Mouse (Mus musculus) layer of hippocampus, adult 8-10 months (tissue): ENCODE results near the gene Bst2. TPM values are rescaled to one million over a fixed set of nuclear protein-coding genes. Genes with fewer than 3 reads are reported as not detected.
"Not testable (repeated sequence)": the region's sequence is repeated elsewhere in the genome, so short reads cannot be mapped to it uniquely, and the experiment has no call there.

Experiments
- DNase-seq, 2 experiments: peaks; one replicate each; pipeline ENCODE4 v3.0.0; 2022; ENCODE audit warnings: low spot score in 2 of 2
- total RNA-seq, 4 experiments: library from RNA; stranded (reverse); gene quantifications; 2 replicates each; pipeline ENCODE4 v1.2.4; 2022

The Bst2 gene
- total RNA-seq, 4 experiments from 2014 or later = 4.1 to 23.3 (median 8.6) TPM

- no peak for DNase-seq
Measured at GRCm38 (mm10) chr8:71560071-71560470, 22.8 kb upstream of the Bst2 start.

DNA sequence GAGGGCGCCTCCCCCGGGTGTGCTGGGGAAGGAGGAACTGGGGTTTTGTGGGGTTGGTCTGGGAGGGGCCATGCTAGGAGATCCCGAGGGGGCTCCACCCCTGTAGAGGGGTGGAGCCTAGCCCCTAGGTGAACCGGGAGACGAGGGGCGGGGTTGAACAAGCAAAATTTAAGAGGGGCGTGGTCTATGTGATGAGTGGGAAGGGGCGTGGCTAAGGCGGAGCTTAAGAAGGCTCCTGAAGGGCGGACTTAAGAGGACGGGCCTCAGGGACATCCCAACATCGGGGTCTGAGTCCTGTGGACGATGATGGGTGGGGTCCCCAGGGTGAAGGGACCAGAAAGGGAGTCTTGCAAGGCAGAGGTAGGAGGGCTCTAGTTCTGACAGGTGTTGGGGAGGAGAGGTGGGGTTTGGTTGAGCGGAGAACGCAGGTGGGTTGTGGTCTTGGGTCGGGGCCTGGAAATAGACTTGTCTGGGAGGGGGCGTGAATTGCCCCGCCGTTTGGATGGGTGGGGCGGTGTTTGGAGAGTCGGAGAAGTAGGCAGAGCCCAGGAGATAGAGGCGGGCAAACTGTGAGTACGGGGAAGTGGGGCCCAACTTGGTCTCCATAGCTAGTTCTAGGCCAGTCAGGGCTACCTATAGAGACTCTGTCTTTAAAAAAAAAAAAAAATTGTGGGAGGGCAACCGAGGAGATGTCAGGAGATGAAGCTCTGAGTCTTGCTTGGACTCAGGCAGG is 21.9 kb upstream of the Bst2 start:
- no peak for DNase-seq

GRCm38 (mm10) chr8:71558071-71558957 is 21.1 kb upstream of the Bst2 start, which contains the start of gene Tmem221:
Tmem221 (minus strand) TSS chr8:71558871.
- no peak for DNase-seq

- no peak for DNase-seq
Measured at GRCm38 (mm10) chr8:71554644-71555043, 17.4 kb upstream of the Bst2 start.

- no peak for DNase-seq
Measured at GRCm38 (mm10) chr8:71554001-71554400, 16.7 kb upstream of the Bst2 start.

- no peak for DNase-seq
Measured at GRCm38 (mm10) chr8:71552770-71553169, 15.5 kb upstream of the Bst2 start.

DNA sequence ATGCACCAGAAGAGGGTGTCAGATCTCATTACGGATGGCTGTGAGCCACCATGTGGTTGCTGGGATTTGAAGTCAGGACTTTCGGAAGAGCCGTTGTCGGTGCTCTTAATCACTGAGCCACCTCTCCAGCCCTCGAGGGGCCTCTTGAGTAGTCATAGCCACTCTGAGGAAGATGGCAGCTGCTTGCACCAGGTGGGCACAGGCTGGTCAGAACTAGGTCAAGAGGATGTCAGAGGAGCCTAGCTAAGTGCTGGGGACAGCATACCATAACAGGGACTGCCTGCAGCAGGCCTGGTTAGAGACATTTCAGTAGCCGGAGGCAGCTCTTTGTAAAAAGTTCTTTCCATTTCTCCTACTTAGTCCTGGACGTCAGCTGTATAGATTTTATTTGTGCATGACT is 13.5 kb upstream of the Bst2 start:
- DNase-seq = no peak

DNA sequence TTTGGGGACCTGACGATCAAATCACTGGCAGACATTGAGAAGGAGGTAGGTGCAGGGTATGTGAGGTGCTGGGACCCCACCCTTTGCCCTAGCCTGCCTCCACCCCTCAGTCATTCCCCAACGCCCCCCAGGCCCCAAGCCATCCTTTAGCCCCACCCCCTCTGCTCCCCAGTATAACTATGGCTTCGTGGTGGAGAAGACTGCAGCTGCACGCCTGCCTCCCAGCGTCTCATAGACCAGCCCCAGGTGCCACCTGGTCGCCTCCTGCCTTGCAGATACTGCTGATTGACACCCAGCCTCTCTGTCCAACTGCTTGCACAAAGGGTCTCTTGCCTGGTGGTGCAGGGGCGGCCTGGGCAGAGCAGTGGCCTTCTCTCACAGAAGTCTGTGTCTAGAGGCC is 10.3 kb upstream of the Bst2 start:
- DNase-seq = no peak

DNA sequence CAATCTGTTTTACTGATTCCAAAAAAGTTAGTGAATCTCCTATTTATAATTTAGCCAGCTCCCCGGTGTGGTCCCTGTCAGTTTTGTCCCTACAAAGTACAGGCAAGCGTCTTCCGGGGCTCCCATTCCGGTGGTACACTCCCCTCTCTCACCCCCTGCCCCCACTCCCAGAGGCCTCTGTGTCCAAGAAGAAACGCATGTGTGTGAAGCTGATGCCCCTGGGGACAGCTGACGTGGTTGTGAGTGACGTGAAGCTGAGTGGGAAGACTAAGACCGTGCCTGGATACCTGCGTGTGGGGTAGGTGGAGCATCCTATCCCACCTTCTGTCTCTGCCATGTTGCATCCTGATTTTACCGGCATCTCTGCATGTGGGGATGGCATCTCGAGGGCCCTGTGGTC is 7.8 kb upstream of the Bst2 start:
- DNase-seq = no peak

GRCm38 (mm10) chr8:71543755-71544154 is 6.5 kb upstream of the Bst2 start:
- no peak for DNase-seq

DNA sequence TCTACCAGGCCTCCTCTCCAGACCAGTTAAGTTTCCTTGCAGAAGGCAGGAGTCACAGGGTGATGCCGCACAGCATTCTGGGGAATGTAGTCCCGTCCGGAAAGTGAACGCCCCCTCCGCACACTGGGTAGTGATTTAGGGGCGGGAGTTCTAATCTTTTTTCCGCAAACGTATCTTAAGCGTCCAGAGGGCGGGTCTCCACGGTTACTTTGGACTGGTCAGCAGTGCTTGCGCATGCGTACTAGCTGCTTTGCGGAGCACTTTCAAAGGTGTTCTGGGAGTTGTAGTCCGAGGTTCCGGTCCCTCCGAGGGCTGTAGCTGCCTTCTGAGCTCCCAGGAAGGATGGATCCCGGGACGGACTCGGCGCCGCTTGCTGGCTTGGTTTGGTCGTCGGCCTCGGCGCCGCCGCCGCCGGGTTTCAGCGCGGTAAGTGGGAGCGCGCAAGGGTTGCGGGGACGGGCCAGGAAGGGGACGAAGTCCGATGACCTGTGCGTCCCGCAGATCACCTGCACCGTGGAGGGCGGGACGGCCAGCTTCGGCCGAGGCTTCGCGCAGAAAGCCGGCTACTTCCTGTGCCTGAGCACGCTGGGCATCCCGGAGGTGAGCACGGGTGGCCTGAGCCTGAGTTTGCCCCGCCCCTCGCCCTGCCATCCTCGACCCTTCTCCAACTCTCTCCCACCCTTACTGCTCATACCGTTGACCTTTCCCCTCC is 5.5 kb upstream of the Bst2 start, which contains the start of gene Mvb12a:
Mvb12a (plus strand) TSS at position 291 of the 712 bp plus-strand sequence.
- DNase-seq = peak; percentile 97 to 99

- DNase-seq = no peak
Measured at GRCm38 (mm10) chr8:71535663-71536062, 1.6 kb downstream of the Bst2 start.

DNA sequence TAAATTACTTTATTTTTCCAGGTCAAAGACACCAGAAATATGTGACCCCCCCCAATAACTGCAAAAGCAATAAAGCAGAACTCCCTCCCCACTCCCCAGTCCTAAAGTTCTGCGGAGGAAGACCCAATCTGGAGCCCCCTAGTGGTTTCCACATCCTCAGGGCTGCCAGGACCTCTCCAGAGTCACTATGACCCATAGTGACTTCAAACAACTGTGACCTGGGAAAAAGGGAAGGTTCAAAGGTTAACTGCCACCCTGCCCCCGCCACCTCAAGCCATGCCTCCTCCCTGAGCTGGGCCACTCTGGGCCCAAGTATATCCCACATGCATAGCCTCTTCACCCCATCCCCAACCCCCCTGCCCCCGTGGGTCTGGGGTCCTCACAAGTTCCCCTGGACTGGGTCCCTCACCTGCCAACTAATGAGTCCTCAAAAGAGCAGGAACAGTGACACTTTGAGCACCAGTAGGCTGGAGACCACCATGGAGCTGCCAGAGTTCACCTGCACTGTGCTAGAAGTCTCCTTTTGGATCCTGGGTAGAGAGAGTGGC is 2.9 kb downstream of the Bst2 start:
- DNase-seq = no peak

DNA sequence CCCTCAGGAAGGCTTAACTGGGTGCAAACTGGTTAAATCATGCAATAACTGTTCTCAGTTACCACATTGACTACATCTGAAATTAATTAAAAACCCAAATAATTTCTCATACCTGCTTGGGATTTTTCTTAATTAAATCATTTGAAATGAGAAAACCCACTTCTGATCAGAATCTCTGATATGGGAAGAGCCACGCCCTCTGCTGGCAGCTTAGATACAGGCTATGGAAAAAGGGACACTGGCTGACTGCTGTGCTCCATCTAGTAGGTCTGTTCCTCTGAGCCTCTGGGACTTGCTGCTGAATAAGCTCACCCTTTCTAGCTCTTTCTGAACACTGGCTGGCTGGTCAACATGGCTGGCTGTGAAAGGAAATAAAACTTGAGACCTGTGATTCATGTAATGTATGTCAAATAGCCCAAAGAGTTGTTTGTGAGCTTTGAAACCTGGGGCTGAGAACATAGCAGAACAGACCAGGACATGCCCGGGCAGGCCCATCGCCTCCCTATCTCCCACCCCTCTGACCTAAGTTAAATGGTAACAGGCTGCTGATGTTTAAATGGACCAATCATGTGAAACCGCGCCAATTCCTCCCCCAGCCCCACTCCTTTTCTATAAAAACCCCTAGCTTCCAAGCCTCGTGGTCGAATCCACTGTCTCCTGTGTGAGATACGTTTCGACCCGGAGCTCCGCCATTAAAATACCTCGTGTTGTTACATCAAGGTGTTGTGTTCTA is 6.4 kb downstream of the Bst2 start:
- not testable (repeated sequence) for DNase-seq

GRCm38 (mm10) chr8:71528362-71529073 is 8.7 kb downstream of the Bst2 start:
- DNase-seq = no peak

DNA sequence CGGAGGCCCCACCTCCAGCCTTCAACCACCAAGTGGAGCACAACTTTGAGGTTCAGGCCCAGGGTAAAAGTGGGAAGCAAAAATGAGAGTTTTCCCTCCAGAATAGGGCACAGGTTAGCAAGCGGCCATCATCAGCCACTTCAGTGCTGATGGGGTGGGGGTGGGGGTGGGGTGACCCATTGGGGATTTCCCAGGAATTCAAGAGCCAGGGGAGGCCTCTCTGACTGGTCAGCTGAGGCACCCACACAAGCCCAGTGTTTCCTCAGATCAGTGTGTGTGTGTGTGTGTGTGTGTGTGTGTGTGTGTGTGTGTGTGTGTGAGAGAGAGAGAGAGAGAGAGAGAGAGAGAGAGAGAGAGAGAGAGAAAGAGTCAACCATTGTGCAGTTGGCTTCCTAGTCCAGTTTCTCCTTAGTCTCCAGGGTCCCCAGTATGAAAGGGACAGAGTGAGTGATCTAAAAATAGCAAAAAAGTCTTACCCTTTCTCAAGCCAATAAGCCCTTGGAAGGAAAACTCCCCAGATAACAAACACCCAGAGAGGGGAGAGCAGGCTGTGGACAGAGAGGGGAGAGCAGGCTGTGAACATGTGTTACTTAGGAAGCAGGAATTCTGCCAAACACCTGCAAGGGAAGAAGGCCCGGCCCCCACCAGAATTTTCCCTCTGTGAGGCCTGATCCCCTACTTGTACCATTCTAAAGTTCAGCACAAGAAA is 9.9 kb downstream of the Bst2 start:
- no peak for DNase-seq

GRCm38 (mm10) chr8:71526272-71526671 is 11.0 kb downstream of the Bst2 start:
- no peak for DNase-seq

GRCm38 (mm10) chr8:71525226-71526050 is 11.8 kb downstream of the Bst2 start, which contains the start of gene Ccdc194:
Ccdc194 (minus strand) TSS chr8:71525711.
- DNase-seq = no peak
